Mouse (Mus musculus): ENCODE data around the gene Ubqln4. TPM values are rescaled to one million over a fixed set of nuclear protein-coding genes. Genes with fewer than 3 reads are reported as not detected.
"Not testable (repeated sequence)": the region's sequence is repeated elsewhere in the genome, so short reads cannot be mapped to it uniquely, and the experiment has no call there.

The Ubqln4 gene
- total and polyA plus RNA-seq, 3 experiments, result 22.8 to 62.2 (median 39.6) TPM

DNA sequence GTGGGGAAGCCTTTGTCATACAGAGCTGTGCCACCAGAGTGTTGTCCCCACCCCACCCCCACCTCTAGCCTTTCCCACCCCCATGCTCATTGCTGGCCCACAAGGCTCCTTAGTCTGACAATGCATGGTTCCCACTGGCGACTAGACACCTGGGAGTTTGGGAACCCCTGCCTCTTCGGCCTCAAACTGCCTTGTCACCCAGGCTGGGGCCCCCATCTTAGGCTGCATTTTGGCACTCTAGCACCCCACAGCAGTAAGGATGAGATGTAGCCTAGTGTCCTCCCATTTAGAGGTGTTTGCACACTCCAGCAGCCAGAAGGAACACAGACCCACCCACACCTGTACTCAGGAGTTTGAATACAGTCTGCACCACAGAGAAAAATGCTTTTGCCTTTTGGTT, 20.3 kb downstream of the Ubqln4 start:
- no peak overlapping the region for H3K9ac ChIP-seq (ENCODE audit: insufficient read depth, low read depth)
- H3K79me2 ChIP-seq (replicated peaks; ENCODE audit: control insufficient read depth, extremely low read depth, insufficient read depth, poor library complexity, severe bottlenecking), result no peaks in the 10 kb centered on the region
- dilution Hi-C loops (cut with MboI; ENCODE audit: extremely low pct_ligation_motif_present, extremely low pct_unique_long_range_greater_than_20kb, low sequenced_read_pairs) (no loop called here), in situ Hi-C loops (cut with MboI; ENCODE audit: low pct_ligation_motif_present, low pct_unique_long_range_greater_than_20kb, low sequenced_read_pairs) (no loop called here)
- H3K27ac ChIP-seq (ENCODE audit: insufficient read depth, low read depth), result no peak overlapping the region
- H3K27me3 ChIP-seq (replicated peaks), result no peaks in the 10 kb centered on the region
- peaks cover 6 to 19% of the 10 kb centered on the region in 2 experiments for H3K36me3 ChIP-seq (replicated peaks in 1 of 2; ENCODE audit: control insufficient read depth in 1 of 2, insufficient read depth in 1 of 2, low read length in 1 of 2)
- peaks cover under 1 to 3% of the 10 kb centered on the region in 2 experiments; a peak in 3 of 4 replicates for H3K4me1 ChIP-seq (ENCODE audit: control insufficient read depth in 1 of 2, insufficient read depth in 2 of 2)
- TF ChIP-seq E2F4 (IDR thresholded peaks at IDR 0.05; ENCODE audit: insufficient replicate concordance, low read depth, low read length) (no peak), PAX5 (IDR thresholded peaks at IDR 0.05; ENCODE audit: low read length) (no peak), POLR2A (IDR thresholded peaks at IDR 0.05; ENCODE audit: low read depth, low read length) (no peak), SIN3A (IDR thresholded peaks at IDR 0.05; ENCODE audit: low read length) (no peak), TCF12 (IDR thresholded peaks at IDR 0.05; ENCODE audit: low read depth, low read length) (no peak), USF2 (conservative IDR thresholded peaks at IDR 0.05; ENCODE audit: low read depth, low read length) (no peak), ZNF384 (IDR thresholded peaks at IDR 0.05; ENCODE audit: low read depth, low read length) (no peak), HCFC1 (IDR thresholded peaks at IDR 0.05; ENCODE audit: low read depth, low read length) (no peak), CHD2 (IDR thresholded peaks at IDR 0.05; ENCODE audit: low read length) (no peak), ZKSCAN1 (IDR thresholded peaks at IDR 0.05; ENCODE audit: borderline replicate concordance, low read depth, low read length) (no peak), CTCF (conservative IDR thresholded peaks at IDR 0.05 in 1 of 2, IDR thresholded peaks at IDR 0.05 in 1 of 2; ENCODE audit: low read depth in 2 of 2, low read length in 2 of 2) (no peak), ZMIZ1 (IDR thresholded peaks at IDR 0.05; ENCODE audit: low read depth, low read length) (no peak), POLR2AphosphoS2 (IDR thresholded peaks at IDR 0.05; ENCODE audit: low read depth, low read length) (no peak), ELF1 (IDR thresholded peaks at IDR 0.05; ENCODE audit: low read depth, low read length) (no peak), NRF1 (IDR thresholded peaks at IDR 0.05; ENCODE audit: low read depth, low read length) (no peak), MYC (IDR thresholded peaks at IDR 0.05; ENCODE audit: low read depth, low read length) (no peak)
- no peak for DNase-seq (ENCODE audit: extremely low read depth)
- no peak overlapping the region for H3K4me2 ChIP-seq (ENCODE audit: insufficient read depth, low read depth, poor library complexity, severe bottlenecking)
- no peaks in the 10 kb centered on the region for H3K9me3 ChIP-seq (replicated peaks; ENCODE audit: low read length)
- H3K4me3 ChIP-seq (replicated peaks in 1 of 3; ENCODE audit: low read depth in 2 of 3, low read length in 2 of 3, poor library complexity in 1 of 3), result no peak overlapping the region

- dilution Hi-C loops (cut with MboI; ENCODE audit: extremely low pct_ligation_motif_present, extremely low pct_unique_long_range_greater_than_20kb, low sequenced_read_pairs) (no loop called here), in situ Hi-C loops (cut with MboI; ENCODE audit: low pct_ligation_motif_present, low pct_unique_long_range_greater_than_20kb, low sequenced_read_pairs) (no loop called here)
- TF ChIP-seq ELF1 (IDR thresholded peaks at IDR 0.05; ENCODE audit: low read depth, low read length), result no peak
- Histone ChIP-seq H3K27ac (ENCODE audit: insufficient read depth, low read depth) (no peak within 1 kb of the TSS), H3K4me1 (ENCODE audit: control insufficient read depth in 1 of 2, insufficient read depth in 2 of 2) (peaks cover 3 to 10% of the 10 kb centered on the region in 2 experiments; a peak in 3 of 4 replicates), H3K9me3 (replicated peaks; ENCODE audit: low read length) (no peaks in the 10 kb centered on the region), H3K4me2 (ENCODE audit: insufficient read depth, low read depth, poor library complexity, severe bottlenecking) (no peak within 1 kb of the TSS), H3K4me3 (replicated peaks in 1 of 3; ENCODE audit: low read depth in 2 of 3, low read length in 2 of 3, poor library complexity in 1 of 3) (no peak within 1 kb of the TSS), H3K36me3 (replicated peaks in 1 of 2; ENCODE audit: control insufficient read depth in 1 of 2, insufficient read depth in 1 of 2, low read length in 1 of 2) (peaks cover 0 to 2% of the 10 kb centered on the region in 2 experiments), H3K27me3 (replicated peaks) (no peaks in the 10 kb centered on the region), H3K79me2 (replicated peaks; ENCODE audit: control insufficient read depth, extremely low read depth, insufficient read depth, poor library complexity, severe bottlenecking) (peaks cover 11% of the 10 kb centered on the region), H3K9ac (ENCODE audit: insufficient read depth, low read depth) (no peak within 1 kb of the TSS)
- DNase-seq (ENCODE audit: extremely low read depth), result no peak
Observed at GRCm38 (mm10) chr3:88575540-88575939, 22.0 kb downstream of the Ubqln4 start, which contains the start of gene Ssr2. TSS of gene Ssr2 (plus strand) at chr3:88575876.

DNA sequence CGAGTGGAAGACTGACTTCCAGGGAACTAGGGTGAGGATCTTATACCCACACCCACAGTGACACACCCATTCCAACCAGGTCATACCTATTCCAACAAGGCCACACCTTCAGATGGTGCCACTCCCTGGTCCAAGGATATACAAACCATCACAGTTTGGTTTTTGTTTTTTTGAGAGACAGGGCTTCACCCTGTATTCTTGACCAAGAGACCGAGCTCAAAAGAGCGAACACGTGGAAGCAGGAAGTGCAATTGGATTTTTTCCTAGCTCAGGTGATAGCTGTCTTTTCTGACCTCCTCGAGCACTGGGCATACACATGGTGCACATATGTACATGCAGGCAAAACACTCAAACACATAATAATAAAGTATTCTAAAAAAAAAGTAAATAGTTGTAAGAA, 24.3 kb downstream of the Ubqln4 start:
- peaks cover 3 to 17% of the 10 kb centered on the region in 2 experiments; a peak in 3 of 4 replicates for H3K4me1 ChIP-seq (ENCODE audit: control insufficient read depth in 1 of 2, insufficient read depth in 2 of 2)
- in situ Hi-C loops (cut with MboI; ENCODE audit: low pct_ligation_motif_present, low pct_unique_long_range_greater_than_20kb, low sequenced_read_pairs); dilution Hi-C loops (cut with MboI; ENCODE audit: extremely low pct_ligation_motif_present, extremely low pct_unique_long_range_greater_than_20kb, low sequenced_read_pairs); H3K4me3 ChIP-seq (replicated peaks in 1 of 3; ENCODE audit: low read depth in 2 of 3, low read length in 2 of 3, poor library complexity in 1 of 3); H3K9me3 ChIP-seq (replicated peaks; ENCODE audit: low read length); H3K27ac ChIP-seq (ENCODE audit: insufficient read depth, low read depth); H3K4me2 ChIP-seq (ENCODE audit: insufficient read depth, low read depth, poor library complexity, severe bottlenecking); H3K27me3 ChIP-seq (replicated peaks); DNase-seq (ENCODE audit: extremely low read depth); H3K9ac ChIP-seq (ENCODE audit: insufficient read depth, low read depth): not testable (repeated sequence)
- H3K36me3 ChIP-seq (replicated peaks in 1 of 2; ENCODE audit: control insufficient read depth in 1 of 2, insufficient read depth in 1 of 2, low read length in 1 of 2), result peaks cover 12 to 18% of the 10 kb centered on the region in 2 experiments
- H3K79me2 ChIP-seq (replicated peaks; ENCODE audit: control insufficient read depth, extremely low read depth, insufficient read depth, poor library complexity, severe bottlenecking), result peaks cover 22% of the 10 kb centered on the region

Data from CH12.LX (cell line).